Mouse (Mus musculus) B cell, adult (primary cell): ENCODE data around the gene Por. TPM values are rescaled to one million over a fixed set of nuclear protein-coding genes. Genes with fewer than 3 reads are reported as not detected.

Experiments
- total RNA-seq: library from RNA; stranded (reverse); gene quantifications from 4 replicates; pipeline ENCODE4 v1.2.4, GENCODE M21; 2023; ENCODE audit not compliant: inconsistent age

Gene Por
- total RNA-seq, result 40.6 to 44.1 TPM (median 43.3 TPM) in 4 replicates

GRCm38 (mm10) chr5:135669741-135670275, at the start of gene Por:
Gene Por, plus strand, starts transcription at chr5:135670033.

DNA sequence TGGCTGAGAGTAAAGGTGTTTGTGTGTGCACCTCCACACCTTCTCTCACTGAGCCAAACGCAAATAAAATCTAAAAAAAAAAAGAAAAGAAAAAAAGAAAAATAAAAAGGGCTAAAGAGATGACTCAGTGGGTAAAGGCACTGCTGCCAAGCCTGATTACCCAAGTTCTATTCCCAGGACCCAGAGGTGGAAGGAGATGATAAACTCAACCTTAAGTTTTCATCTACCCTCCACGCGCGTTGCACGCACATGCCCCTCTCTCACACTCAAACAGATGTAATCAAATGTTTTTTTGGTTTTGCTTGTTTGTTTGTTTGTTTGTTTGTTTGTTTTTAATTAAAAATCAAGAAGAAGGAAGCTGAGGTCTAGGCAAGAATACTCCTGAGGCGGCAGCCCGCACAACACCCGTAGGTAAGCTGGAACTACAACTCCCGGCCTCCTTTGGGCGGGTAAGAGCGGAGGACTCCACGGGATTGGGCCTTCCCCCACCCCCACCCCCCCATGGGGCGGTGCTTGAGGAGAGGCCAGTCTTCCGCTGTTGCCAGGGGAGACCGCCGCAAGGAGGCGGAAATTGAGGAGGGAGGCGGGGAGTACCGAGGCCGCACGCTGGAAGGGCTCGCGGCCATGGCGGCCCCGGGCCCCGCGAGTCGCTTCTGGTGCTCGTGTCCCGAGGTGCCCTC, 37.6 kb upstream of the Por start, which contains the start of gene Rhbdd2:
TSS of gene Rhbdd2 (plus strand) at position 502 of the 680 bp plus-strand sequence.

GRCm38 (mm10) chr5:135743741-135744609, 74.1 kb downstream of the Por start, which contains the start of gene Tmem120a:
Gene Tmem120a, minus strand, starts transcription at chr5:135744448.

DNA sequence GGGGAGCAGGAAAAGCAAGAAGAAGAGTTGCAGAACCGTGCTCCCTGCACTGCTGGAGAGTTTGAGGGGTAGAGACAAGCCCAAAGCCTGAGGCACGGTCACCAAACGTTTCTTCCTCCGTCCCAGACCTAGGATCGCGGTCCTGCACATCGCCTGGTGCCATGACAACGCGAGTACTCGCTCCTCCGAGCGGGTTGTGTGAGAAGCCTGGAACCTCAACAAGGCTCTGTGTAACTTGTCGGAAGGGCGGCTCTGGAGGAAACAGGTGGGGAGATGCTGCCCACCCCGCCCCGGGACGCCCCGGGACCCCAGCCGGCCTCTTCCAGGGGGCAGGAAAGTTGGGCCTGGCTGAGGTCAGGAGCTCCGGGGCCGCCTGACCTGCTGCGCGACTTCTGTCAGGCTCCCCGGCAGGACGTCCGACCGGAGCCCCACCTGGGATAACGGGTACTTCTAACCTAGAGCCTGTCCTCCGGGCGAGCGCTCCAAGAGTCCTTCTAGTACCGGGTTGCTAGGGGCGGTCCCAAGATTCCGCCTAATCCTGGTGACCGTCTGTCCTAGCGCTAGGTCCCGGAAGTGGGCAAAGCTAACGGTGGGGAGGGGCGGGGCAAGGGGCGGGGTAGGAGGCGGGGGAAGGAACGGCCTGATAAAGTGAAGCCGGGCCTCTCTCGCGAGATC, 108.1 kb downstream of the Por start, which contains the start of gene Styxl1:
TSS of gene Styxl1 (minus strand) at position 590 of the 675 bp plus-strand sequence.

DNA sequence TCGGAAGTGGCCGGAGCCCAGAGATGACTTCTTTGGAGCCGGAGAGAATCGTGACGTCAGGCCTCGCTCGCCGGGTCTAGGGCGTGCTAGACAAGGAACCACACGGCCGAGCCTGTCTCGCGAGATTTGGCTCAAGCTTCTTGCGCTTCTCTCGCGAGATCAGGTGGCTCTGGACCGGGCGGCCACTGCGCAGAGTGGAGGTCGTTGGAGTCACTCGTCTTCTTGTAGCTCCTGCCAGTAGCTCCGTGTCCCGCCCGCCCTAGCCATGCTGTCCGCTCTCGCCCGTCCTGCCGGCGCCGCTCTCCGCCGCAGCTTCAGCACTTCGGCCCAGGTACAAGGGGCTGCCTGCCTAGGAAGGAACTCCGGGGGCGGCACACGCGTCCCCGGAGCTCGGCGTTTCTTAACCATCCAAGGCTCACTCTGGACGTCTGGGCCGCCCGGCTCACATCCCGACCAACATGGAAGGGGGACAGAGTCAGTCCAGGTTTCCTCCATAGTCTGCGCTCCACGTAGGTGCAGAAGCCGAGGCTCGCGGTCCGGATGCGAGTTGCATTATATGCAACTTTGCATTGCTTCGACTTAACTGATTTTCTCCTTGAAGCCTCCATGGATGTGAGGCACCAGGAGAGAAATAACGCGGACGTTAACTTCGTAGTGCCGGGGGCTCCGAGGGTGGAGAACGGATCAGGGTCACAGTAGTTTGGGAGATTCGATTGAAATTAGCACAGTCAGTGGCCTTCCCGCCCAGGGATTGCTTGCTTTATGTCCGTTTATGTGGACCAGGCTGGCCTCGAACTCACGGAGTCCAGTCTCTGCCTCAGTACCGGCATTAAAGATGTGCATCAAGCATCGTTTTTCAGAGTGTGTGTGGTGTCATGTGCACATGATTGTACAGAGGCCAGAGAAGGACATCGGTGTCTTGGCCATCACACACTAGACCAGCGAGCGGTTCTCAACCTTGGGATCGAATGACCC, 108.9 kb downstream of the Por start, which contains the start of gene Mdh2:
TSS of gene Mdh2 (plus strand) at position 10 of the 975 bp plus-strand sequence.

Other genes with a start within 250 kb of the Por start
- 32.9 to 39.9 TPM (median 34.9 TPM) in 4 replicates for gene Hip1, start 124.9 kb upstream of the Por start, total RNA-seq
- gene Ccl26, start 106.5 kb upstream of the Por start, total RNA-seq, result not detected in 4 replicates
- 0.42 to 1.4 TPM (median 1.2 TPM) in 3 of 4 replicates, not detected in the other for gene Ccl24, start 97.0 kb upstream of the Por start, total RNA-seq
- 15.2 to 27.6 TPM (median 19.6 TPM) in 4 replicates for gene Rhbdd2, start 37.4 kb upstream of the Por start, total RNA-seq
- 10.8 to 16.8 TPM (median 15.2 TPM) in 4 replicates for gene Tmem120a, start 74.4 kb downstream of the Por start, total RNA-seq
- gene Styxl1, start 108.4 kb downstream of the Por start, total RNA-seq, result 0.42 TPM in 1 of 4 replicates, not detected in the others
- gene Mdh2, start 108.4 kb downstream of the Por start, total RNA-seq, result 140 to 166 TPM (median 157 TPM) in 4 replicates
- not detected in 4 replicates for gene Srrm3, start 136.9 kb downstream of the Por start, total RNA-seq
- 1.4 to 5.8 TPM (median 3.1 TPM) in 4 replicates for gene Hspb1, start 217.9 kb downstream of the Por start, total RNA-seq